Mouse (Mus musculus): ENCODE data around the gene Cyth3.
A peak's percentile ranks its signal among the peaks of the same experiment; 100 is the strongest.

Gene Cyth3

DNA sequence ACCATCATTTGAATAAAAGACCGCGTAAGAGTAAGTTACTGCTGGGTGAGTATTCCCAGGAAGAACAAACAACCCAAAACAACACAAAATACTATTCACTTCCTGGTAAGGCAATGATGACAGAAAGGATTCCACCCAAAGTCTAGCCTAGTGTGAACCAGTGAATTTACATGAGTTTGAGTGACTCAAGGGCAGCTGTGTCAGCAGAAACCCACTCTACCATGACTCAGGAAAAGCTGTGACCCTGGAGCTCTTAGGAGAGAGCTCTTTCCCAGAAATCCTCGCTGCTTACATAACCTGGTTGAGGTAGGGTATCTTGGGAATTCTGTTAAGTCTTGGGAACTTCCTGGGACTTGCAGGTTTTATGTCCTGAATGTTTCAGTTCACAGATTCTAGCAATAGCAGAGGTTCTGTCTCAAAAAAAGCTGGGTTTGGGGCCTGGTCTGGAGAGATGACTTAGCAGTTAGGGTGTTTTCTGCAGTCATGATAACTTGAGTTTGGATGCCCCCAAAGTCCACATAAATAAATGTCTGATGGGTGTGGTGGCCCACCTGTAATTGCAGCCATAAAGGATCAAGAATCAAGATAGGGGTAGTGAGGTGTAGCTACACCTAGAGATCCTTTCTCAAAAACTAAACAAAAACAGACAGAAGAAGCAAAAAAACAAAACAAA is 5.5 kb upstream of the Cyth3 start:
- DNase-seq, result no peak

DNA sequence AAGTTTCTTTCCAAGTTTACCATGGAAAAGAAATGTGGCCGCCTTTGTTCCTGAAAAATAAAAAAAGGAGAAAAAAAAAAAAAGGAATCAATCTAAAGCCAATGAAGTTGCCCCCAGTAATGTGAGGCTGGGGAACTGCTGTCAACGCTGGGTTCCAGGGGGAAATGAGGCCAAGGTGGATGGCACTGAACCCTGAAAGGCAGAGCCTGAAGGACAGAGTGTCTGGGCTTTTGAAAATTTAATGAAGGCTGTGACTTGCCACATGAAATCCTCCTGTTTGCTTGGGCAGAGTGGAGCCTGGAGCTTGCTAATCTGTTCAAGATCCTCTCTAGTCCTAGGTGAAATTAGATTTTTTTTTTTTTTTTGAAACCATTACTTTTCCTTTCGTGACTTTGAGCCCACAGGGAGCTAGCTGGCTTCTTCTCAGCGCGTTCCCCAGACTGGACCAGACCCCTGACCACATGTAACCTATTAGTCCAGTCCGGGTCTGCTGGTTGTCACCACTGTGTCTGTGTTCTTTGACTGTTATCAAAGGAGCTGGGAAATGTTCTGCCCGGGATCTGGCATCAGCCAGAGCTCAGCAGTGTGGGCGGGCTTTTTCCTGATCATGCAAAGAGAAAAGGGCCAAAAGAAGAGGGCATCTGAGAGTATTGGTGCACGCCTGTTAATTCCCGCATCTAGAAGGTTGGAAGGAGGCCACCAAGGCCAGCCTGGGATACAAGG is 4.6 kb upstream of the Cyth3 start:
- peak; percentile 35 for DNase-seq

DNA sequence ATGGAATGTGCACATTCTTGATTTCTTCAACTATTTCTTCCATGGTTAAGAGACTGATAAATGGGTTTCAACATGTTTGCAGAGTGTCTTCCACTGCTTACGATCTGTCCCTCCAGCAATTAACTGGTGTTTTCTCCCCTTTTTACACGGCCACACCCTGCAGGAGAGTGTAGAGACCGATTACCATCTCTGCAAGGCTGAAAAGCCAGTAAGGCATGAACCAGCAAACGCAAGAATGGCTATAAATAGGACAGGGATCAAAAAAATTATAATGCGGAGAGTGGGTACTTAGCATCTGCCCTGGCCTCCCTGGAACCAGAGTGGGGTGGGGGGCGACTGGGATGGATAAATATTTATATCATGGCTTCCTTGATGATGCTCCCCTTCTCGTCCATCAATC is 3.7 kb upstream of the Cyth3 start:
- no peak for DNase-seq

DNA sequence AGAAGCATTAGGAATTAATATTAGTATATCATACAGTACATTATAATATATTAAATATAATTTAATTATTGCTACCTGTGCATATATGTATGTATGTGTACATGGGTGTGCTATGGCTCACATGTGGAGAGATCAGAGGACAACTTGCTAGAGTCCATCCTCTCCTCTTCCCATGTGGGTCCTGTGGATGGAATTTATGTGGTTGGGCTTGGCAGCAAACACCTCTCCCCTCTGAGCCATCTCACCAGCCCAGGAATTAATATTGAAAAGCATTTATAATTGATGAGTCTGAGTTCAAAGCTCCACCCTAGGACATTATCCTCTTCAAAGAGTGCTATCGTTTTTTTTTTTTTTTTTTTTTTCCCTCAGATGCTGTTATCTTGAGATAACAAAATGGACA is 2.1 kb upstream of the Cyth3 start:
- no peak for DNase-seq

DNA sequence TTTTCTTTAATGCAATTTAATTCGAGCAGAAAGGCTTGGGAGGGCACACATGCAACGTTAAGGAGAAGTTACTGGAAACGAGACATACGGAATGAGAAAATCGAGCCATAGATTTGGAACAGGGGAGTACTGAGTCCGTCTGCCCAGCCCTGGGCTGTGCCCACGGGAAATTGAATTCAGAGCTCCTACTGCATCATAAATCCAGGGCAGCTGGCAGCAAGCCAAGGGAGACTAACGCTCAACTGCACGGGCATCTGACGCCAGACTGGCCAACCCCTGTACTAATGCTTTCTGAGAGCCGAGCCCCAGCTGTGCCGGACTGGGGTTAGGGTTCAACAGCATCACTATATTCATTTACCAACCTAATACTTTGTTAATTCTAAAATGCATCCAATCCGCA is 1.3 kb upstream of the Cyth3 start:
- peak; percentile 84 for DNase-seq

DNA sequence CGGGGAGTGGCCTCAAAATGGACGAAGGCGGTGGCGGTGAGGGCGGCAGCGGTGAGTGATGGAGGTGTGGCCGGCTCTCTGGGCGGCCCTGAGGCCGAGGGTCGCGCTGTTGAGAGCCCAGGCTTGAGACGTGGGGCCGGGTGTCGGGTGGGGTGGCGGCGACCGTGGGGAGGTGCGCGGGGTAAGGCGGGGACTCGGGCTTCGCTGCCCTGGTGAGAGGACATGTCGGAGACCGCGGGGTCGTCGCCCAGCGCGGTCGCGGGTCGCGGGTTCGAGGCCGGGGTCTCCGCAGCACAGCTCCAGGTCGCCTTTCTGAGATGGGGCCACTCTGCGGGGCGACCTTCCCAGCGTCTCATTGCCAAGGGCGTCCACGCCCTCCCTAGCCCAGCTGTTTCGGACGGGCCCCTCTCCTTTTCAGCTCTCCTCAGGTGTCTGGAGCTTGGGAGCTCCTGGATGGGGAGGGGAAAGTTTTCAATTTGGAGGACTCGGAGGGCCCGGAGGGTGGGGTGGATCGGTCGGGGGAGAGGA is 440 bp downstream of the Cyth3 start:
- no peak for DNase-seq

DNA sequence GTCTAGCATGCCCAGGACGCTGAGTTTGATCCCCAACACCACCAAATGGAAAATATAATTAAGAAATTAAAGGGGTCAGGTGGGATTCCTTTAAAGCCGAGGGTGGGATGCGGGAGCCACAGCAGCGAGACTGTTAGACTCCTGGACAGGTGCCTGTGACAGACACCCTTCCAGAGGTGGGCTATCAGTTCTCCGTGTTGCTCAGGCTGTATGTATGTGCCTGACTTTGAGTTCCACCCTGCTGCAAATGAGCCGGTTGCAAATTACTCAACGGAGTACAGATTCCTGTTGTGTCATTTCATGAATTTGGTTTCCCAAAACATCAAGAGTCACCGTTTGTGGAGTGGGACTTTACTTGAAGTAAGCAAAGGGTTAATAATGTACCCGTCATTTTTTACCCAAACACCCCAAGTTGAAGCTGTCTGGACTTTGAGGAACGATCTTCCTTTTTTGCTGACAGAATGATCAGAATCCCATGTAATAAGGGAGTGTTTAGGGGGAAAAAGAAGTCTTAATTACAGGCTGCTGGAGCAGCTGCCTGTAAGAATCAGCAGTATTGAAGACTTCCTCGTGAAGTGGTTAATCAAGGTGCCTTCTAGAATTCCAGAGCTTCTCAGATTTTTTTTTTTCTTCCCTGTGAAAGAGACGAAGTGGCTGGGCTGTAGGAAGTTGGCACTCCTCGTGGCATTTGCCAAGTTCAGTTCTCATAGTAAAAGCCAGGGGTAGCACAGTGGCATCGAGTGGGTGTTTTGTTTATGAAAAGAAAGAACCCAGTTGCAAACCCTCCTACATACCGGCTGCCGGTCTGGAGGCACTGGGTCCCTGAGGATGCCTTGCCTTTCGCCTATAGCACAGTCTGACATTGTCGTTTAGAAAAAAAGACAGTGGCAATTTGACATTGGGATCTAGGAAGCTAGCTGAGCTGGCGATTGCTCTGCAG is 1.4 kb downstream of the Cyth3 start:
- no peak for DNase-seq

DNA sequence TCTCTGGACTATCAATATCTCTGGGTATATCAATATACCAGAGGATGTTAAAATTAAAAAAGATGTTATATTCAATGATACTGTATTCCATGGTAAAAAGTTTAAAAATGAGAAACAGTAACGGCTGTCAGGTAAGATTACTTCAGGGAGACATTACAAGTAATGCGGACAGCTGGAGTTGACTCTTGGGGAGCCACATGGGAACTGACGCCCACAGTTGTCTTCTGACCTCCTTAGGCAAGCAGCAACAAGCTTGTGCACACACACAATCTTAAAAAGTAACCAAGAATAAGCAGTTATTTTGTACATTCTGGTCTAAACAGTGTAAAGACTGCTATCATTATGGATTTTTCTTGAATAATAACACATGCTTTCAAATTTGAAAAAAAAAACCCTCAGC is 2.2 kb downstream of the Cyth3 start:
- no peak for DNase-seq

DNA sequence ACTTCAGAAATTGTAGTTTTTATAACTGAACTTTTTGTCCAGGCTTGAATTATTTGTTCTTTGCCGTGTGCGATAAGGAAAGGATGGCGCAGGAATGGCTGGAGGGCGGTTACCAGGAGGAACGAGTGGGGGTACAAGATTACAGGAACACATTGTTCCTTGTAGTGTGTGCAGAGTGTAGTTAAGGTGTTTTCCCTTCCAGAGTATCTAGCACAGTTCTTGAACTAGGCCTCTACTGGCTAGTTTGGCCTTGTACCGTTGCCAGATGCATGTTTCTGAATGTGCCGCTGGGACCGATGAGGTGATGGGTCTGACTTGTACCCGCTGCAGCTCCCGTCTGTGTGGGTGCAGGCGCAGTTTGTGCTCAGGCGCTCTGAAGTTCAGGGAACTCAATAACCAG is 3.2 kb downstream of the Cyth3 start:
- DNase-seq, result peak; percentile 41

DNA sequence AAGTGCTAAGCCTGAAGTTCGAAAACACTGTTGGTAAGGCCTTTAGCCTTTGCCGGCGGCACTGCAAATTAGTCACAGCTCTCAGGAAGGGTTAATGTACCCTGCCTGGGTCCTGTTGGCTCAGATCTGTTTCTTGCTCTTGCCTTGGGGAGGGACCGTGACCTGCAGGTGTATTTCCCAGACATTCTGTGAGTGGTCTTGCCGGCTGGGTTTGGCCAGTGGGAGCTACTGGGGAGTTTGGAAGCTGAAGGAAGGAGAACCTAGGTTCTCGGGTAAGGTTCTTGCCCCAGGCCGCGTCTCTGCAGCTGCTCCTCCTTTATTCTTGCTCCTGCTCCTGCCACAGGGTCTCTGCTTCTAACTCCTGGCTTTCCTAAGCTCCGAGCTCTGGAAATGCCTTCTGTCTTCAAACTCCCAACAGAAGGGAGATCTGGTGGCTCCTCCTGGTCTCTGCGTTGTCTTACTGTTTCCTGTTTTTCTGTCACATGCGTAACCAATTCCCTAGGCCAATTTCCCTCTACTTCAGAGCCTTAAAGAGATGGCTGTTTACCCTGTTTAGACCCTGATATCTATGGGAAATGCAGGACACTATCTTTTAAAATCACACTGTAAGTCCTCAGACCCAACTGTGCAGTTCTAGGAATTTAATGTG is 3.8 kb downstream of the Cyth3 start:
- DNase-seq, result no peak

DNA sequence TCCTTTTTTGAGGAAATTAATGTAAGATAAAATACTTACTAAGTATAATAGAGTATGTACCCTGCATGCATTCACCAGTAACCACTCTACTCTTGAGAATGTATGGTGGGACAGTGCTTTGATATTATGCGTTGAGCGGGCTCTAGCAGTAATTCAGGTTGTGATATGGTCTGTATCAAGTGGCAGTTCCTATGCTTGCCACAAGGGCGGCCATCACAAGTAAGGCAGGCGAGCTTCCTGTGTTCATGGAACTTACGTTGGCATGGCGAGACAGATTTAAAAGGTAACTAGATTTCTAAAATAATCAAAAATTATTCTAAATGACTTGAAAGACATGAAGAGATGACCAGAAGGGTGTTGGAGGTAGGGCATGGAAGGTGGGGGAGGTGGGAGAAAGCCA is 5.3 kb downstream of the Cyth3 start:
- no peak for DNase-seq

DNA sequence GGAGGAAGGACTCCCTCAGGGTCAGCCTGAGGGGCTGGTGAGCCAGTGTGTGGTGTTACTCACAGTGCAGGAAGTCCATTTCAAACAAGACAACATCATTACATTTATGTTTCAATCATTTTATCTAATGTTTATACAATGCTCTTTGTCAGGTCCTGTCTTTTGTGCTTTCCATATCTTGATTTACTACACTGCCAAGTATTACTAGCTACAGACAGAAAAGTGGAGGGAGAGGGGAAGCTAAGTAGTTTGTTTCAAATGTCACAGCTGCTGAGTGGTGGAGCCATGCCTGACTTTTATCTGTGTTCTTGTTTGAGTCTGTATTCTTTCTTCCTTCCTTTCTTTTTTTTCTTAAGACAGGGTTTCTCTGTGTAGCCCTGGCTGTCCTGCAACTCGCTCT is 5.7 kb downstream of the Cyth3 start:
- DNase-seq, result no peak

DNA sequence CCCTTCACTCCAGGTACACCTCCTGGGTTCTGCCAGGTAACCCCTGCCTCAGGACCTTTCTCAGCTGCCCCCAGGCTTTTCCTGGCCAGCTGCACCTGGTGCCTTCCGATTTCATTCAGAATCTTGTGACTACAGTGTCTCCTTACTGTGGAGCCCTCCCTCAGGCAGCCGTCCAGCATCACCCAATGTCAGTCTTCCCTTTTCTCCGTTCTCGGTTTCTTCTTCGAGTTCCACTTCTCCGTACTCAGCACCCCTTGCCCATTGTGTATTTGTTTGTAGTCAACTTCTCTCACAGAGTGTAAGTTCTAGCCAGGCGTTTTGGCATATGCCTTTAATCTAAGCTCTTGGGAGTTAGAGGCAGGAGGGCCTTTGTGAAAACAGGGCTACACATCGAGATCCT is 7.4 kb downstream of the Cyth3 start:
- DNase-seq, result no peak

DNA sequence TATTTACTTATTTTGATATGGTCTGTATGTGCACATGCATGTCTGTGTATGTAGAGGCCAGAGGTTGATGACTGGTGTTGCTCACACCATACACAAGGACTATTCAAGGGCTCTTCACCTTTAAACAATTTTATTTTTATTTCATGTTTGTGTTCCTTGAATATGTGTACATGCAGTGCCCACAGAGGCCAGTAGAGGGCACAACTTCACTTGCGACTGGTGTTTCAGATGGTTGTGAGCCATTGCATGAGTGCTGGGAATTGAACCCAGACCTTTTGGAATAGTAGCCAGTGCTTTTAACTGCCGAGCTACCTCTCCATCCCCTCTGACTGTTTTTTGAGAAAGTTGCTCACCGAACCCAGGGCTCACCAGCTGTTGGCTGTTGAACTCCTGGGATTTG is 8.0 kb downstream of the Cyth3 start:
- DNase-seq, result no peak

DNA sequence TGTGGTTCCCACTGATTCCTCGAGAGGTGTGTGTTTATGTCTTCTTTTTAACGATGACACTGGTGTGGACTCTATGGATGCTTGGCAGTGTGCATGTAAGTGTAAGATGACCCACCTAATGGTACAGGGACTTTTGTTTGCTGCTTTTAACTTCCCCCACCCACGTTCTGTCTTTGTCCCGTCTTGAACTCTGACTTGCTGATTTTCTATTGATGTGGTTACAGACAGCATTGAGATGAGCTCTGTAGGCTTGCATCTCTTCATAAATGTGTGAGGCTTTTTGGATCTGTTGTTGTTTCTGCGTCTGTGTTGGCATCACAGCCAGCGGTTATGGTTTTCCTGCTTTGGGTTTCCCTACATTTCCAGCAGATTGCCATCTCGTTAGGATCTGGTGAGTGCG is 8.5 kb downstream of the Cyth3 start:
- no peak for DNase-seq

DNA sequence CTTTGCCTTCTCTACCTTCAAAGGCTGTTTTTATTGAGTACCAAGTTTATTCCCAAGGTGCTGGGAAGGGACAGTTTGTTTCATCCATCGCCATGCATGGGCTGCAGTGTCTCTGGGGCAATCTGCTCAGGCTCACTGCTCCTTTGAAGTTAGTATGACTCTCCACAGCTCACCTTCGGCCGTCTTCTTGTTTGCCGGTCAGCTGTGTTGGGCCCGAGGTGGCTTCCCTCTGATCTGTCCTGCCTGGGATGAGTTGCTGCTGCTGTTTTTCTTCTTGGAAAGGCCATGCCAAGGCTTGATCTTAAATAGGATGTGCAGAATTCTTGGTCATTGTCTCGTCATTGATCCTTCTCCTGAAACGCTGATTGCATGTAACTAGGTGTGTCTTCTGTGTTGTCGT is 9.3 kb downstream of the Cyth3 start:
- no peak for DNase-seq

DNA sequence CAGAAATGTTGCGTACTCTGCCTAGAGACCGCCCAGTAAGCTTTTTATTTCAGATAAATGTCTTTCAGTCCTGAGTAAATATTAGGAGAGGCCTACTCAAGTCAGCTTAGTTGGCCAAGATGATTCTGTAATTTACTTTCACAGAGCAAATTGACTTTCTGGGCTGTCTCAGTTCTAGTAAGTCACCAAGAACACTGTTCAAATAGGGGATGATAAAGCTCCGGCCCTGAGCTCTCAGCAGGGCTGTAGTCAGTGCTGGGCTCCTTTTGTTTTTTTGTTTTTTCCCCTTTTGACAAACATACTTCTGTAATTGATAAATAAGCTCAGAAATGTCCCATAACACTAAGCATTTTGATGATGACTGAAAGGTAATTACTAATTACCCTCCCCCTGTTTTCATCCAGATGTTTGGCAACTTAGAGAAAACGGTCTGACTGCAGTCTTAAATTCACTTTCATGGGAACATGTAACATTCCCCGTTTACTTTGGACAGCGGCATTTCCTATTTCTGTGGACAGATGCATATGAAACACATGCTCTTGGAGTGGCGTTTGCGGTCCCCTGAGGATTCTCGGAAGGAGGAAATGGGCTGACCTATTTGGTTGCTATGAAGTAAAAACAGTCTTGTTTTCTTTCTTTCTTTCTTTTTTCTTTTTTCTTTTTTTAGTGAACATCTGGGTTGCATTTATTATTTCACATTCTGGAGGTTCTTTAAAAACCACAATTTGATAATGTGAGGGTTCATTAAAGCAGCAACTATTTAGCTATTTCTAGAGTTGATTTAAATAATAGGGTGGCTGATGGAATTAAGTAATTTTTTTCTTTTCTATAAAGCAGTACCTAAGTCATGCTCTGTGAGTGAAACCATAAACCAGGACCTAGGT is 10.7 kb downstream of the Cyth3 start:
- peak; percentile 80 for DNase-seq

DNA sequence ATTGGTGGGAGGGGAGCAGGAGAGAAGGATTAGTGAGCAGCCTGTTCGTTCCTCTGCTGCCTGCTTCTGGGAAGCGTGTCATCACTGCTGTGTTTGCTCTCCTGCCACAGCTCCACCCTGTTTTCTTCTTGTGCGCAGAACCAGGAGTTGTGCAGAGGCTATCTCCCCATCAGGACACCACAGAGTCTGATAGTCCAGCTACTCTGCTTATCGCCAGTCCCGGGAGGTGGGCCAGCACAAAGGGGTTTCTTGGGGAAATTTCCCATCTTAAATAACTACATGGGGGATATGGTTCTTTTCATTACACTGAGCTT is 11.3 kb downstream of the Cyth3 start:
- no peak for DNase-seq

DNA sequence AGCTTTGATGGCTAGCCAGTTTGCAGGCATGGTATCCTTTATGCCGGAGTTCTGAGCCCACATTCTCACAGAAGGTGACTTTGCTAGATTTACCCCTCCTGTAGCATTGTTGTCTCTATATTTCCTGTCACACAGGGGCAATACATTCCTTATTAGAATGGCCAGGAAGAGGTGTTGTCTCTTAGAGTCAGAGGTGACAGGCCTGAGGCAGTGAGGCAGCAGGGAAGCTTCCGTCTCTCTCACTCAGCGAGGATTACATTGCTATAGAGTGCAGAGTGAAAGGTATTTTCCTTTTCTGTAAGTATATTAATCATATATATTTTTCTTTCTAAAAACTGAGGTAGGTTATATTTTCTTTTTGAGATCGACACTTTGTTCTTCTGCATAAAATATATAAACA is 11.6 kb downstream of the Cyth3 start:
- no peak for DNase-seq

DNA sequence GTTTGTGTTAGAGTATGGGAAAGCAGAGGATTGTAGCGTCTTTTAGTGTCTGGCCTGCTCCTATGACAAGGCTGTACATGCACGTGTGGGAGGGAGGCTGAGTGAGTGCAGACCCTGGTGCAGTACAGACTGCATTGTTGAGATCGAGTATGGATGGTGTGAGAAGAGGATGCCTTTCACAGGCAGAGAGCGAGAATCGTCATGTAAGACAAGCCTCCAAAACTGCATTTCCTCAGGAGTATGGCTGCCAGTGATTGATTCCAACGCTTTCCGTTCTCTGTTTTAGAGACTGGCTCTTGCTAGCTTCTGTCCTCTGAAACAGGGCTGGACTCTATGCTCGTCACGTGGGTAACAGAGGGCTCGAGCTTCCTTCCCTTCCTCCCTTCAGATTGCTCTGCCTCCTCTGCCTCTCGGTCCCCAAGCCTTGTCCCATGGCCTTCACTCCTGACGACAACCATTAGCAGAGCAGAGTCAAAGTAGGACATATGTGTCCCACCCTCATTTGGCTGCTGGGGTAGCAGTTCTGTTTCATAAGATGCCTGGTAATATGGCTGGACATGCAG is 12.4 kb downstream of the Cyth3 start:
- DNase-seq, result no peak

DNA sequence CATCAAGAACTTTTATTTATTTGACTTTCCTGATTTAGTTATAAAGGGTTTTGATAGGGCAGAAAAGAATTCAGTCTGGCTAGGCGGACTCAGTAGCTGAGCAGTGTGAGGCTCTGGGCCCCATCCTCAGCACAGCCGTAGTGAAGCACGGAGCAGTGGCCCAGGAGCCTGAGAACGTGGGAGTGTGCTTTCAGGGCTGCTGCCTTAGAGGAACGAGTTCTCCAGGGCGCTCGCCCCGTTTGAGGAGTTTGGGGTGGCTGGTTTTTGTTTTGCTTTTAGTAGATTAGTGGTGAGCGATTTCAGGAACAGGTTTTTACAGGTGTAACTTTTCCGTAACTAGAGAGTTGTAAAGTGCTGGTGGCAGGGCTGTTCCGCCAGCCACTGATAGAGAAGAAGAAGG is 13.1 kb downstream of the Cyth3 start:
- no peak for DNase-seq

DNA sequence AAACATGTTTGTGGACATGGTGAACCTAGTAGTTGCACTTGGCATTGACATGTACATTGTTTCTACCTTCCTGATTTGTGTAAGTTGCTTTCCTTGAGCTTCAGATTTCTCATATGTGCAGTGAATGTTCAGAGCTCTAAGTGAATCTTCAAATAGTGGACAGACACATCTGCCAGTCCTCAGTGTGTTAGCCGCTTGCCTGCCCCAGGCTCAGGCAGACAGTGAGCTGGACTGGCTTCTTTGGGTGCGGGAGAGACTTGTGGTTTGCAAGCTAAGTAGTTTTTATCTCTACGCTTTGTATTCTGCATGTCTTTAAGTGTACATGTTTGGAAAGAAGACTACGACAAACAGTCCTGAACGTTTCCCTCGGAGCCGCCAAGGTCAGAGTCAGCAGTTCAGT is 13.9 kb downstream of the Cyth3 start:
- no peak for DNase-seq

All from kidney, postnatal 14 days (tissue).